Mouse (Mus musculus) liver, embryonic 11.5 days (tissue): ENCODE results near the gene Apobec2. TPM values are rescaled to one million over a fixed set of nuclear protein-coding genes. Genes with fewer than 3 reads are reported as not detected.

Experiments used
- ATAC-seq: fragments of 200-750 bp; cut with Nextera tagmentation; replicated peaks from 2 replicates; pipeline ENCODE4 v1.8.0; 2017; ENCODE audit warnings: moderate number of reproducible peaks, mild to moderate bottlenecking, moderate TSS enrichment, moderate library complexity; ENCODE audit not compliant: low FRiP score
- DNase-seq: peaks from one replicate; pipeline ENCODE4 v3.0.0-alpha.2; 2017; ENCODE audit warnings: low spot score
- H3K27ac ChIP-seq: fragments of 300-500 bp; sonication (generic); 2 replicates; pipeline ENCODE4 v1.5.1; 2014; ENCODE audit warnings: mild to moderate bottlenecking, low read depth, low read length, control low read depth
- H3K27me3 ChIP-seq: fragments of 300-500 bp; sonication (generic); replicated peaks from 2 replicates; pipeline ENCODE4 v1.6.1; 2014; ENCODE audit warnings: low read length, mixed read lengths; ENCODE audit not compliant: control insufficient read depth, insufficient read depth
- H3K36me3 ChIP-seq: fragments of 300-500 bp; sonication (generic); 2 replicates; pipeline ENCODE4 v1.6.1; 2014; ENCODE audit warnings: mild to moderate bottlenecking, low read length, moderate library complexity, mixed read lengths; ENCODE audit not compliant: control insufficient read depth, insufficient read depth
- H3K4me1 ChIP-seq: fragments of 300-500 bp; sonication (generic); replicated peaks from 2 replicates; pipeline ENCODE4 v1.6.1; 2014; ENCODE audit warnings: low read length, mixed read lengths; ENCODE audit not compliant: control insufficient read depth, insufficient read depth
- H3K4me2 ChIP-seq: fragments of 300-500 bp; sonication (generic); 2 replicates; pipeline ENCODE4 v1.6.1; 2014; ENCODE audit warnings: mild to moderate bottlenecking, control low read depth, moderate library complexity
- H3K4me3 ChIP-seq: fragments of 300-500 bp; sonication (generic); 2 replicates; pipeline ENCODE4 v1.5.1; 2014; ENCODE audit warnings: low read depth, low read length, control low read depth
- H3K9ac ChIP-seq: fragments of 300-500 bp; sonication (generic); 2 replicates; pipeline ENCODE4 v1.6.1; 2014; ENCODE audit warnings: low read depth, low read length, control low read depth
- H3K9me3 ChIP-seq: fragments of 300-500 bp; sonication (generic); 2 replicates; pipeline ENCODE4 v1.6.1; 2016; ENCODE audit warnings: low read length, inconsistent platforms, mixed read lengths; ENCODE audit not compliant: control insufficient read depth
- WGBS: fragments of 180-500 bp; shearing (Covaris S2); extraction: QIAGEN DNeasy Blood & Tissue Kit; methylation state at CpG from one replicate; pipeline ENCODE4 v1.1.7; 2014; 5-methylcytosine and 5-hydroxymethylcytosine counted together
- polyA plus RNA-seq: library from polyadenylated mRNA; unstranded; fragments of >200 nt; fragmentation: Nextera tagmentation; extraction: Ambion mirVana; gene quantifications from 2 replicates; pipeline ENCODE4 v1.2.1, GENCODE M21; 2014

Apobec2 gene
- polyA plus RNA-seq, 1 experiment from 2014 or later: 3.0 TPM

GRCm38 (mm10) chr17:48391446-48391845, 41.3 kb downstream of the Apobec2 start:
- Histone ChIP-seq H3K4me3 (no peak overlapping the region), H3K27ac (no peak overlapping the region), H3K4me1 (no peaks in the 10 kb centered on the region), H3K4me2 (no peak overlapping the region), H3K9ac (no peak overlapping the region), H3K36me3 (peaks cover 78% of the 10 kb centered on the region), H3K27me3 (no peaks in the 10 kb centered on the region), H3K9me3 (no peaks in the 10 kb centered on the region)
- no peak for DNase-seq
- ATAC-seq: no peak
- WGBS: 93% methylated on average over 5 of the region's 5 CpGs

- no peak overlapping the region for H3K4me2 ChIP-seq
- H3K27me3 ChIP-seq: no peaks in the 10 kb centered on the region
- H3K9ac ChIP-seq: no peak overlapping the region
- DNase-seq (no peak), ATAC-seq (no peak)
- no peak overlapping the region for H3K4me3 ChIP-seq
- H3K36me3 ChIP-seq: peaks cover 66% of the 10 kb centered on the region
- 0 out of 2 replicates have a peak, but pooled peaks cover 4% of the 10 kb centered on the region for H3K4me1 ChIP-seq
- WGBS: 76% methylated on average over 5 of the region's 5 CpGs
- no peaks in the 10 kb centered on the region for H3K9me3 ChIP-seq
- H3K27ac ChIP-seq: no peak overlapping the region
Measured at GRCm38 (mm10) chr17:48389442-48389841, 43.3 kb downstream of the Apobec2 start.

GRCm38 (mm10) chr17:48388666-48389065, 44.1 kb downstream of the Apobec2 start:
- H3K36me3 ChIP-seq: peaks cover 60% of the 10 kb centered on the region
- 0 out of 2 replicates have a peak, but pooled peaks cover 4% of the 10 kb centered on the region for H3K4me1 ChIP-seq
- WGBS: 82% methylated on average over 2 of the region's 2 CpGs
- no peak for DNase-seq
- H3K9ac ChIP-seq: no peak overlapping the region
- ATAC-seq: no peak
- no peaks in the 10 kb centered on the region for H3K9me3 ChIP-seq
- H3K4me3 ChIP-seq: no peak overlapping the region
- H3K27ac ChIP-seq: no peak overlapping the region
- no peaks in the 10 kb centered on the region for H3K27me3 ChIP-seq
- no peak overlapping the region for H3K4me2 ChIP-seq

- H3K4me3 ChIP-seq: no peak overlapping the region
- H3K9ac ChIP-seq: no peak overlapping the region
- 0 out of 2 replicates have a peak, but pooled peaks cover 4% of the 10 kb centered on the region for H3K4me1 ChIP-seq
- no peak for DNase-seq
- ATAC-seq: peak; percentile 47; the same call in 1 of the 2 replicates
- H3K9me3 ChIP-seq: no peaks in the 10 kb centered on the region
- H3K27me3 ChIP-seq: no peaks in the 10 kb centered on the region
- no peak overlapping the region for H3K27ac ChIP-seq
- no peak overlapping the region for H3K4me2 ChIP-seq
- WGBS: 34% methylated on average over 2 of the region's 2 CpGs
- H3K36me3 ChIP-seq: peaks cover 36% of the 10 kb centered on the region
Measured at GRCm38 (mm10) chr17:48385786-48386461, 46.8 kb downstream of the Apobec2 start.

GRCm38 (mm10) chr17:48379050-48379449, 53.7 kb downstream of the Apobec2 start:
- DNase-seq: no peak
- Histone ChIP-seq H3K4me1 (no peaks in the 10 kb centered on the region), H3K9ac (no peak overlapping the region), H3K36me3 (no peaks in the 10 kb centered on the region), H3K9me3 (no peaks in the 10 kb centered on the region), H3K4me2 (no peak overlapping the region), H3K27me3 (no peaks in the 10 kb centered on the region), H3K4me3 (no peak overlapping the region), H3K27ac (no peak overlapping the region)
- no peak for ATAC-seq

GRCm38 (mm10) chr17:48376102-48376501, 56.6 kb downstream of the Apobec2 start:
- Histone ChIP-seq H3K9me3 (no peaks in the 10 kb centered on the region), H3K4me1 (no peaks in the 10 kb centered on the region), H3K27ac (no peak overlapping the region), H3K27me3 (no peaks in the 10 kb centered on the region), H3K4me3 (no peak overlapping the region), H3K9ac (no peak overlapping the region), H3K36me3 (no peaks in the 10 kb centered on the region), H3K4me2 (no peak overlapping the region)
- no peak for ATAC-seq
- no peak for DNase-seq
- WGBS: 83% methylated on average over 1 of the region's 1 CpGs

- whole genome bisulfite sequencing: 87% methylated on average over 8 of the region's 8 CpGs
- no peak overlapping the region for H3K27ac ChIP-seq
Measured at GRCm38 (mm10) chr17:48372987-48373386, 59.7 kb downstream of the Apobec2 start.

GRCm38 (mm10) chr17:48371621-48372020, 61.1 kb downstream of the Apobec2 start:
- no peaks in the 10 kb centered on the region for H3K36me3 ChIP-seq
- no peak overlapping the region for H3K4me2 ChIP-seq
- no peak overlapping the region for H3K9ac ChIP-seq
- no peak overlapping the region for H3K27ac ChIP-seq
- H3K27me3 ChIP-seq: no peaks in the 10 kb centered on the region
- no peaks in the 10 kb centered on the region for H3K9me3 ChIP-seq
- ATAC-seq: no peak
- no peak for DNase-seq
- no peaks in the 10 kb centered on the region for H3K4me1 ChIP-seq
- H3K4me3 ChIP-seq: no peak overlapping the region

More at GRCm38 (mm10) chr17:48372987-48373386, 59.7 kb downstream of the Apobec2 start:
- Histone ChIP-seq H3K9me3 (no peaks in the 10 kb centered on the region), H3K4me2 (no peak overlapping the region), H3K9ac (no peak overlapping the region), H3K4me1 (no peaks in the 10 kb centered on the region), H3K4me3 (no peak overlapping the region), H3K36me3 (no peaks in the 10 kb centered on the region), H3K27me3 (no peaks in the 10 kb centered on the region)
- DNase-seq (no peak), ATAC-seq (no peak)
